ENCODE assay signal across 8 mouse cellular contexts in genomic region chr11:21092621-21093020, GRCm38 (mm10). TPM values are rescaled to one million over a fixed set of nuclear protein-coding genes. Genes with fewer than 3 reads are reported as not detected.
DNase-seq lines count a peak whose midpoint lies in the region; ATAC-seq and TF ChIP-seq lines count a peak whose summit lies in the region.

No protein-coding gene starts in this region.

- TF ChIP-seq POLR2A in ES-Bruce4 (IDR thresholded peaks at IDR 0.05; ENCODE audit: insufficient read depth, low read length): no peak

- H3K9me3 ChIP-seq in heart, embryonic 14.5 days (ENCODE audit: control insufficient read depth, low read length): no peaks in the 10 kb centered on the region
- H3K9me3 ChIP-seq in ES-Bruce4 (replicated peaks; ENCODE audit: control insufficient read depth, insufficient read depth, low read length, poor library complexity, severe bottlenecking): no peaks in the 10 kb centered on the region
- H3K9me3 ChIP-seq in forebrain, embryonic 14.5 days (replicated peaks; ENCODE audit: control insufficient read depth, low read length): no peaks in the 10 kb centered on the region
- no peaks in the 10 kb centered on the region for H3K9me3 ChIP-seq in liver, embryonic 15.5 days (replicated peaks)

- H3K4me1 ChIP-seq in heart, embryonic 14.5 days (ENCODE audit: control insufficient read depth in 2 of 2, insufficient read depth in 2 of 2, low read length in 2 of 2): peaks cover 0 to 14% of the 10 kb centered on the region in 2 experiments; a peak in 3 of 4 replicates
- no peaks in the 10 kb centered on the region for H3K4me1 ChIP-seq in ES-Bruce4 (ENCODE audit: control insufficient read depth, insufficient read depth, low read length)
- H3K4me1 ChIP-seq in forebrain, embryonic 14.5 days (ENCODE audit: control insufficient read depth, insufficient read depth, low read length): peaks cover 9% of the 10 kb centered on the region
- peaks cover 18% of the 10 kb centered on the region for H3K4me1 ChIP-seq in liver, embryonic 15.5 days (replicated peaks)

- no peak overlapping the region for H3K27ac ChIP-seq in heart, embryonic 14.5 days (replicated peaks in 1 of 2; ENCODE audit: control insufficient read depth in 1 of 2, insufficient read depth in 1 of 2, low read depth in 2 of 2, low read length in 2 of 2)
- no peak overlapping the region for H3K27ac ChIP-seq in ES-Bruce4 (ENCODE audit: insufficient read depth, low read length)
- H3K27ac ChIP-seq in forebrain, embryonic 14.5 days (ENCODE audit: low read depth, low read length): no peak overlapping the region
- 0 out of 2 replicates have a peak overlapping the region, but pooled peaks have one; percentile 10 for H3K27ac ChIP-seq in liver, embryonic 15.5 days (replicated peaks)

- no peak for DNase-seq in heart, postnatal 4 days
- peak; percentile 17 for DNase-seq in forebrain, embryonic 14.5 days (ENCODE audit: low spot score)
- no peak for DNase-seq in cerebellum, postnatal 25 days
- DNase-seq in layer of hippocampus, adult 18-20 months (ENCODE audit: low spot score in 2 of 2): no peak
- no peak for DNase-seq in layer of hippocampus, adult 9-10 months (ENCODE audit: low spot score)

- H3K9ac ChIP-seq in heart, embryonic 14.5 days (ENCODE audit: low read length): peak overlapping the region; percentile 98
- H3K9ac ChIP-seq in ES-Bruce4 (ENCODE audit: low read depth, poor library complexity, severe bottlenecking): peak overlapping the region; percentile 99; the same call in 1 of the 2 replicates
- H3K9ac ChIP-seq in forebrain, embryonic 14.5 days (ENCODE audit: low read length): peak overlapping the region; percentile 99
- peak overlapping the region; percentile 97 for H3K9ac ChIP-seq in liver, embryonic 15.5 days

- ATAC-seq in heart, embryonic 14.5 days (ENCODE audit: insufficient number of reproducible peaks, insufficient read depth, low FRiP score, low read depth): no peak
- no peak for ATAC-seq in forebrain, embryonic 14.5 days
- ATAC-seq in liver, embryonic 15.5 days (ENCODE audit: insufficient read depth): no peak

- H3K4me3 ChIP-seq in heart, embryonic 14.5 days (ENCODE audit: control insufficient read depth in 1 of 2, insufficient read depth in 1 of 2, low read depth in 1 of 2, low read length in 2 of 2): peak overlapping the region; percentile 3 to 96; a peak in 3 of 4 replicates
- H3K4me3 ChIP-seq in ES-Bruce4 (ENCODE audit: low read depth, low read length): no peak overlapping the region; the same call in 1 of the 2 replicates
- H3K4me3 ChIP-seq in forebrain, embryonic 14.5 days (ENCODE audit: low read depth, low read length): peak overlapping the region; percentile 97
- H3K4me3 ChIP-seq in liver, embryonic 15.5 days (replicated peaks): peak overlapping the region; percentile 94

- no peaks in the 10 kb centered on the region for H3K27me3 ChIP-seq in heart, embryonic 14.5 days (ENCODE audit: control insufficient read depth, insufficient read depth, low read length)
- no peaks in the 10 kb centered on the region for H3K27me3 ChIP-seq in ES-Bruce4 (ENCODE audit: control insufficient read depth, insufficient read depth, low read length, poor library complexity, severe bottlenecking)
- H3K27me3 ChIP-seq in forebrain, embryonic 14.5 days (replicated peaks; ENCODE audit: control insufficient read depth, insufficient read depth, low read length): no peaks in the 10 kb centered on the region
- H3K27me3 ChIP-seq in liver, embryonic 15.5 days: peaks cover 4% of the 10 kb centered on the region; the same call in 1 of the 2 replicates

- no peak for TF ChIP-seq EP300 in ES-Bruce4 (IDR thresholded peaks at IDR 0.05; ENCODE audit: insufficient read depth, low read depth, low read length)

- no peak for TF ChIP-seq CTCF in ES-Bruce4 (IDR thresholded peaks at IDR 0.05; ENCODE audit: low read depth, low read length)

- no peaks in the 10 kb centered on the region for H3K36me3 ChIP-seq in heart, embryonic 14.5 days (ENCODE audit: control insufficient read depth, insufficient read depth, low read length)
- no peaks in the 10 kb centered on the region for H3K36me3 ChIP-seq in ES-Bruce4 (ENCODE audit: control insufficient read depth, insufficient read depth, low read length, poor library complexity, severe bottlenecking)
- H3K36me3 ChIP-seq in forebrain, embryonic 14.5 days (ENCODE audit: control insufficient read depth, insufficient read depth, low read length): 0 out of 2 replicates have a peak, but pooled peaks cover 2% of the 10 kb centered on the region
- H3K36me3 ChIP-seq in liver, embryonic 15.5 days (replicated peaks): no peaks in the 10 kb centered on the region

- peak overlapping the region; percentile 82 for H3K4me2 ChIP-seq in heart, embryonic 14.5 days (ENCODE audit: low read length)
- peak overlapping the region; percentile 64 for H3K4me2 ChIP-seq in forebrain, embryonic 14.5 days (ENCODE audit: low read length)
- H3K4me2 ChIP-seq in liver, embryonic 15.5 days: peak overlapping the region; percentile 79

- 19% methylated on average over 7 of the region's 7 CpGs for WGBS in heart, embryonic 14.5 days
- 8% methylated on average over 7 of the region's 7 CpGs for WGBS in forebrain, embryonic 14.5 days
- WGBS in liver, embryonic 15.5 days (ENCODE audit: insufficient replicate concordance): 7% methylated on average over 7 of the region's 7 CpGs

RNA-seq across cellular contexts. Expression of gene Peli1, which starts 1.5 kb away (rescaled TPM):
- polyA plus RNA-seq in heart, embryonic 14.5 days (2014; fragmentation: Nextera tagmentation; extraction: Ambion mirVana): 26.8 and 27.2 TPM in 2 replicates
- total RNA-seq in heart, postnatal 4 days (2021): 10 to 100 TPM; 23.4 to 25.0 TPM
- polyA plus RNA-seq in ES-Bruce4 (2011; ENCODE audit: insufficient read depth, insufficient read length, low read depth, missing spikeins): 35.7 and 41.0 TPM in 2 replicates
- 120 TPM in 2 replicates for polyA plus RNA-seq in forebrain, embryonic 14.5 days (2014; fragmentation: Nextera tagmentation; extraction: Ambion mirVana)
- 11.5 and 11.7 TPM in 2 replicates for polyA plus RNA-seq in liver, embryonic 15.5 days (2015; fragmentation: Nextera tagmentation; extraction: Ambion mirVana)
- 10 to 100 TPM; 45.9 to 48.2 TPM for total RNA-seq in layer of hippocampus, adult 18-20 months (2021)
